Mouse (Mus musculus) kidney, postnatal 25 days (tissue): ENCODE results near the gene Pgbd1.

Experiments used
- DNase-seq, 2 experiments: peaks; one replicate each; pipeline ENCODE4 v3.0.0; 2021; ENCODE audit warnings: mixed read lengths in 2 of 2

The Pgbd1 gene

GRCm38 (mm10) chr13:21415266-21415665 is 25.6 kb downstream of the Pgbd1 start:
- no peak for DNase-seq

GRCm38 (mm10) chr13:21414231-21415212 is 26.3 kb downstream of the Pgbd1 start:
- DNase-seq = no peak

- DNase-seq = no peak
These were observed 31.9 kb downstream of the Pgbd1 start for GRCm38 (mm10) chr13:21408805-21409459.

- peak; percentile 88 to 93 for DNase-seq
These were observed 32.7 kb downstream of the Pgbd1 start for GRCm38 (mm10) chr13:21407969-21408804.

- DNase-seq = no peak
These were observed 33.5 kb downstream of the Pgbd1 start for GRCm38 (mm10) chr13:21407341-21407740.

- DNase-seq = no peak
These were observed 38.0 kb downstream of the Pgbd1 start for GRCm38 (mm10) chr13:21402848-21403247.

- DNase-seq = peak; percentile 92 to 93
These were observed 38.5 kb downstream of the Pgbd1 start, which contains the start of gene Zkscan3 for GRCm38 (mm10) chr13:21402287-21402846. Gene Zkscan3 (minus strand): TSS chr13:21402755.

- no peak for DNase-seq
These were observed 39.1 kb downstream of the Pgbd1 start for GRCm38 (mm10) chr13:21401636-21402286.

- DNase-seq = no peak
These were observed 39.7 kb downstream of the Pgbd1 start for GRCm38 (mm10) chr13:21401166-21401565.

- DNase-seq = no peak
These were observed 43.4 kb downstream of the Pgbd1 start for GRCm38 (mm10) chr13:21397486-21397885.

GRCm38 (mm10) chr13:21396048-21396447 is 44.8 kb downstream of the Pgbd1 start:
- DNase-seq = peak in 1 of 2 experiments; percentile 52

- no peak for DNase-seq
These were observed 45.2 kb downstream of the Pgbd1 start for GRCm38 (mm10) chr13:21395623-21396022.

GRCm38 (mm10) chr13:21395211-21395610 is 45.6 kb downstream of the Pgbd1 start:
- DNase-seq = no peak

- no peak for DNase-seq
These were observed 63.1 kb downstream of the Pgbd1 start for GRCm38 (mm10) chr13:21377773-21378172.

- DNase-seq = no peak
These were observed 68.2 kb downstream of the Pgbd1 start for GRCm38 (mm10) chr13:21372700-21373099.
